Mouse (Mus musculus) heart, adult 18-20 months (tissue): ENCODE measurements around the gene Soga1. TPM values are rescaled to one million over a fixed set of nuclear protein-coding genes. Genes with fewer than 3 reads are reported as not detected.
A peak's percentile ranks its signal among the peaks of the same experiment; 100 is the strongest.

Experiments used
- DNase-seq, 2 experiments: peaks; one replicate each; pipeline ENCODE4 v3.0.0; 2021 to 2022; ENCODE audit warnings: mixed read lengths in 1 of 2
- total RNA-seq, 2 experiments: library from RNA; stranded (reverse); gene quantifications; 2 replicates each; pipeline ENCODE4 v1.2.3; 2021

Soga1 gene
- total RNA-seq, 2 experiments from 2014 or later: 10.4 to 11.0 TPM

DNA sequence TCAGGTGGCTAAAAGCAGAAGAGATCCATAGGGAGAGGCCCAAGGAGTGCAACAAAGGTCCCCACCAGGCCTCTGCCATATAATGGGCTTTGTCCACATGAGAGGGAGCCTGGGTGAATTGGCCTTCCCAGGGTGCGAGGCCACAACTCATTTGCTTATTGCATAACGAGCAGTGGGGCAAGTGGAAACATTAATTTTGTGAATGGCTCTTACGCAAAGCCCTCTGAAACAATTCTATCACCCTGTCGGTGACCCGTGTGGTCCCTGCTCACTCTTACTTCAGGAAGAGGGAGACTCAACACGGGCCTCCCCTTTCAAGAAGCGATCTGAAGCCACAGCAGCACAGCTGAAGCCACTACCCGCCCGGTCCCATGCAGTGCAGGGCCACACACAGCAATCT, 41.8 kb downstream of the Soga1 start:
- DNase-seq: no peak

DNA sequence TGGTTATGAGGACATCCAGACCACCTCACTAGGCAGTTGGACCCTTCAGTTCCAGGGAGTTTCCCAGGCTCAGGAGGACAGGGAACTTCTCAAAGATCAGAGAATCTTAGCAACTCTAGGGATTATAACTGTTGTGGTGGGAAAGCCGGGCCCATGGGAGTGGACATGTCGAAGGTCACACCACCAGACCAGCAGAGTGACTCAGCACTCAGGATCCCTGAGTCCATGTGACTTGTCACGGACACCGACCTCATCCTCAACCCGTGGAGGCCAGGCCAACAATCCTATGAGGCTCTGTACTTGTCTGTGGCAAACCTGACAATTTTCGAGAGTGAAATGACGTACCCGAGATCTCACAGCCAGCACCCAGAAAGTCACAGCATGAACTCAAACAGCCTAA, 42.7 kb downstream of the Soga1 start:
- peak; percentile 37 to 59 for DNase-seq

GRCm38 (mm10) chr2:157035371-157035770, 43.7 kb downstream of the Soga1 start:
- no peak for DNase-seq

DNA sequence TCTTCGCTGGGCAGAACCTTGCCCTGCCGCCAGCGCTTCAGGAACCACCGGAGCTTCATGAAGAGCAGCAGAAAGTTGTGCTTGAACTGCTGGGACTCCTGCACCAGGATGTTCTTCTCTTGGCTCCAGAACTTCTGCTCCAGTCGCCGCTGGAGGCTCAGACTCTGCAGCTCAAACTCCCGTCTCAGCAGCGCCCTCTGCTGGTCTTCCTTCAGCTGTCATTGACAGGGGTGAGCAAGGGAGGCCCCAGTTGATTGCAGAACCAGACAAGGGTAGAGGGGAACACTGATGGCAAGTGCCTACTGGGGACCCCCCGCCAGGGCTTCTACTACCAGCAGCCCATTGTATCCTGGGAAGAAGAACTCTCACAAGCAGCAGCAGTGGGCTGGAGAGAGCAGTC, 48.2 kb downstream of the Soga1 start:
- DNase-seq: peak; percentile 79 to 93

GRCm38 (mm10) chr2:157028261-157028660, 50.8 kb downstream of the Soga1 start:
- DNase-seq: no peak

- DNase-seq: peak; percentile 49 to 61
These were observed 51.7 kb downstream of the Soga1 start for GRCm38 (mm10) chr2:157027106-157028008.

DNA sequence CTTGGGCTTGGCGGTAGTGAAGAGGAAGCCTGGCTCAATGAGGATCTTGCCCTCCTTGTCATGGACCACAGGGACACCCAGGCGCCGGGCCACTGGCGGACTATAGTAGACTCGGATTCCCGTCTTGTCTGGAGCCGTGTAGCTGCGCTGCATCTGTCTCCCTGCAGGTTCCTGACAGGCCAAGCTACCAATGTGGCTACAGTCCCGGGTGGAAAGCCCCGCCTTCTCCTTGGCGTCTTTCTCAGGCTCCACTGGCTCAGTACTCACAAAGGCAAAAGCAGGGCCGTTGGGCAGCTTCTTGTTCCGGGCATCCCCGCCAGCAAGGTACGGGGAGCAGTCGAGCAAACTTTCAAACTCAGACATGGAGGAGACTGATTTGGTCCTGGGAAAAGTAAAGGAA, 57.9 kb downstream of the Soga1 start:
- DNase-seq: no peak

GRCm38 (mm10) chr2:157019228-157019627, 59.8 kb downstream of the Soga1 start:
- no peak for DNase-seq

GRCm38 (mm10) chr2:157016529-157017270, 62.4 kb downstream of the Soga1 start:
- no peak for DNase-seq

- DNase-seq: no peak
These were observed 66.7 kb downstream of the Soga1 start for GRCm38 (mm10) chr2:157012341-157012740.

DNA sequence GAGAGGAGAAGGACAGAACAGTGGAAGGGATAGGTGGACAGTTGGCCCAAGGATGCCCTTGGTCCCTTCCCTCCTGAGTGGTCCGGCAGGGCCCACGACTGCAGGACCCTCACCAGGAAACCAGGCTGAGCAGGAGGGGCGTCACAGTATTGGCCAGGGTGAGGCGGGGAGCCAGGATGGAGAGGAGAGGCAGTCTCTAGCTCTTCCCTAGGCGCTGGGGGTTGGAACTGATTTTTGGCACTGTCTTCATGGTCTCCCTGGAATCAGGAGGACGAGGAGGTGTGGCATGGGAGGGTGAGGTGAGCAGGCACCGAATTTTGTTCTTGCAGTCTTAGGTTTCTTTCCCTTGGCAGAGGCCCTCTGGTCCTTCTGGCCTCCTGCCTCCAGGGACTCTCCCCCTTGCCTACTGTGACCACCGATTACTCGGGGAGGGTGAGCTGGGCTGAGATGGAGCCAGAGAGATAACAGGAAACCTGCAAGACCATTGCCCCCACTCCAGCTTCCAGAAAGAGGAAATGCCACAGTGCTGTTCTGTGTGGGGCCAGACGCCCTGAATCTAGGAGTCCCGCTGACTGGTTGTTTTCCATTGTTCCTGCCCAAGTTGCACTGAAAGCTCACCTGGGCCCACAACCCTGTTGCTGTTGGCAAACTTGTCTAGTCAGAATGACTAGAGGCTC, 68.3 kb downstream of the Soga1 start:
- no peak for DNase-seq

- DNase-seq: no peak
These were observed 68.9 kb downstream of the Soga1 start for GRCm38 (mm10) chr2:157010121-157010520.

DNA sequence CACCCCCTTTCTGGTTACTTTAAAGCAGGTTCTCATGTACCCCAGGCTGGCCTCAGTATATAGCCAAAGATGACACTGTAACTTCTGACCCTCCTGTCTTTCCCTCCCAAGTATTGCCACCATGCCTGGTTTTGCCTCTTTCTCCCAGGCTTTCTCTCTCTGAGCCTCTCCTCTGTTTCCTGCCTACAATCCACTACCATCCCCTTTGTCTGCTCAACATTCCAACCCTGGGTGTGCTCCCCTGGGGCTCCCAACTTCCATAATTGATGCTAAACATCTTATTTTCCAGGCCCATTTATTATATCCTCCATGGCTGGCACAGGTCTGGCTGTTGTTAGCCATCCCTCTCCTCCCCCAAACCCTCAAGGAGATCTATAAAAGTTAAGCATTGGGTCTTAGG, 70.5 kb downstream of the Soga1 start:
- DNase-seq: no peak

GRCm38 (mm10) chr2:157007234-157007596, 71.8 kb downstream of the Soga1 start:
- DNase-seq: no peak

GRCm38 (mm10) chr2:157006511-157007233, 72.4 kb downstream of the Soga1 start, which contains the start of gene Dsn1:
TSS of gene Dsn1 (minus strand) at chr2:157007154.
- DNase-seq: peak; percentile 91 to 94

DNA sequence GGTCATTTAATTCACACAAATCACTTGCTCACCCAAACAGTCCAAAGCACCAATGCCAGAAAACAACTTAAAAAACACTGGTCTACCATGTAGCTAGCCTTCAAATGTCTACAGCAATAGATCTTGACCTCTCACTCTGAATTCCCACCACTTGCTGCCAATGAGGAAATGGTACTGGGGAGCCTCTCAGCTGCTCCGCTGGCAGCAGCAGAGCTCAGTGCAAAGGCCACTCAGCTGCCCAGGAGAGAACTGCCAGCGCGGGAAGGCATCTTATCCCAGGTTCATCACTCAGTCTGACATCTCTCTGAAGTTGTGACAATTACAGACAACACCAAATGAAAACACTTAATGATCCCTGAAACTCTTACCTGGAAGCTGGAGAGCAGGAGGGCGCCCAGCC, 76.7 kb downstream of the Soga1 start:
- no peak for DNase-seq

DNA sequence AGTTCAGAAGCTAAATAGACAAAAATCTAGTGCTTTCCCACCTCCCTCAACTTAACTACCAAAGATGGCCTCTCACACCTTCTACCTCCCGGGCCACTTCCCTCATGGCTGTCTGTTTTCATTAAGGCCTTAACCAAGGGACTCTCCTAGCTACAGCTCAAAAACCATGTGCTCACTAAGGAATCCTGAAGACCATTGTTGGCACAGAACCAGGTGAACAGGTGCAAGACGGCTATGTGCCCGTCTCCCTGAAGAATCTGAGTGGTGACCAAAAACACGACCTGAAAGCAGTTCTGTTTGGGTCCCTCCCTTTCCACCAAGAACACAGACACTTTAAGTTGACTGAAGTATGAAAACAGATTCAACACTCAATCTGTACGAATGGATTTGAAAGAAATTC, 80.8 kb downstream of the Soga1 start:
- DNase-seq: no peak

DNA sequence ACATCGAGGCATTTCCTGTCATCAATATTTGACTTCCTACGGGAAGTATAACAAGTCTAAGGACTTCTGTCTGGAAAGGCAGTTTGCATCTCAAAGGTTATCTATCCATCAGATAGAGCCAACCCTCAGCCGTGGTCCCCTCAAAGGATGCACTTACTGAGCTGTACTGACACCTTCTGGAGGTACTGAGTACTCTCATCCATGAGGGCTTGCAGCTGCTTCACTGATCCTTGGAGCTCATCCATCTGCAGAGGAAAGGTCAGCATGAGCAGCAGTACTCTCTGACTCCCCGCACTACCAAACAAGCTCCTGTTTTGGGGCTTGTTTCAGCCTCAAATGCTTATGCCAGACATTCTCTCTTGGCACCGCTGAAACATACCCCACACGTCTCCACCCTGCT, 82.5 kb downstream of the Soga1 start:
- peak; percentile 39 to 40 for DNase-seq

DNA sequence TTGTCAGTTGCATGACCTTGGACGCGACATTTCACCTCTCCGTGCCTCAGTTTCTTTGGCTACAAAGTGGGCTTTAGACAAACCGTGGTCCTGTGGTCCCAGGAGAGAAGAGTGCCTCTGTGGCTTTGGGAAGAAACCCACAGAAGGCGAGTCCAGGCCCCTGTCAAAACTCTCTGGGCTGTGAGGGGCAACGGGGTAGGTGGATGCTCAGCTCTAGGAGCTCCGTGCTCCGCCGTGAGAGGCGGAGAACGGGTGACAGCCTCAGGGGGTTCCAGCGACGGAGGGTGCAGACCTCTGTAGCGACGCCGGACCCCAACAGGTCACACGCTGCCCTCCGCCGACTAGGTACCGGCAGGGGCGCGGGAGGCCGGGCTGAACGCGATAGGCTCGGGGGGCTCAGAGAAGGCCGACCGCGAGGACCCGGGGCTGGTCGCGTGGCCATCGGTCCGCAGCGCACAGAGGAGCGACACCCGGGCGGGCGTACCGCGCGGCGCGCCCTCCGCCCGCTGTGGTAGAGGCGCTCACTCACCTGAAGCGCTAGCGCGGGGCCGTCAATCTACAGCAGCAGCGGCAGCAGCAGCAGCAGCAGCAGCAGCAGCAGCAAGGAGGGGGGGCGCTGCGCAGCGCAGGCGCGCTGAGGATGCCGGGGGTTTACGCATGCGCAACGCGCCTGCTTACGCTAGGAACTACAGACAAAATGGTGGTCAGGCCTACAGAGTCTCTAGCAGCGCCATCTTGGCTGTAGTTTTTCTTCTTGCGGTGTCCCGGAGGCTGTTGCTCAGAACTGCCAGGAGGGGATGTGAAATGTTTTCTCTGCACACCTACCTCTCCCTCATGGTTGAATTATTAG, 87.4 kb downstream of the Soga1 start, which contains the start of gene Ndrg3:
Ndrg3 (minus strand) TSS at position 587 of the 850 bp plus-strand sequence.
- peak; percentile 93 to 98 for DNase-seq

DNA sequence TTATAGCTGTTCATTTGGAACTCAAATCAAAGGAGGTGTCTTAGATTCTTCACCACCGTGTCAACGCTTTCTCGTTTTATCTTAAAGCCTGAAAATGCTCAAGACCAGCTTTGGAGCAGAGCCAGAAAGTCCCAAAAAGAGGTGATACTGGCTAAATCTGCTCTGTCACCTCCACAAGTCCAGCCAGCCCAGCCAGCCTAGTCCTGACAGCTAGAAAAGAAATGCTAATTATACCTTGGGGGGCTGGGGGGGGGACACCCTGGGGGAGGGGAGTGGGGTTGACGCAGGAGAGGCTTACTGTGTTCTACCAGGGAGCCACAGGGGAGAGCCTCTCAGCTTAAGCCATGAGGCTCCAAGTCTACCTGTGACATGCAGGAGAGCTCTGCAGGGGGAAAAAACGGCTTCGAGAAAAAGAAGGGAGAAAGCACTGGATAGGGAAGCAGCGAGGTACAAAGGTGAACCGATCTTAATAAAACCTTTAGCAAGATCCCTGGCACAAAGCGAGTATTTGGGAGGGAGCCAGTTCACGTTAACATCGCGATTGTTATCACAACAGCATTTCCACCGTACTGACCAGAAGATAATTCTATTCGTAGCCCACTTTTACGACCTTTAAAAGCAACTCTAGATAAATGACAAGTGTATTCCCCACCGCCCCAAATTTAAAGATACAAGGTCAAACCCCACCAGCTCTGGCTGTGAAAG, 88.2 kb downstream of the Soga1 start:
- peak in 1 of 2 experiments; percentile 39 for DNase-seq
